Mouse (Mus musculus) embryonic facial prominence, embryonic 14.5 days (tissue): Measurements from ENCODE around the gene Kif3b. TPM values are rescaled to one million over a fixed set of nuclear protein-coding genes. Genes with fewer than 3 reads are reported as not detected.

Source experiments
- ATAC-seq: fragments of 200-750 bp; cut with Nextera tagmentation; 2 replicates; pipeline ENCODE4 v1.8.0; 2017; ENCODE audit warnings: low read depth, moderate number of reproducible peaks, moderate TSS enrichment
- DNase-seq: peaks from one replicate; pipeline ENCODE4 v3.0.0-alpha.2; 2015; ENCODE audit warnings: low spot score
- H3K27ac ChIP-seq: fragments of 300-500 bp; sonication (generic); replicated peaks from 2 replicates; pipeline ENCODE4 v1.5.1; 2014; ENCODE audit warnings: low read depth, mild to moderate bottlenecking, low read length, moderate library complexity
- H3K27me3 ChIP-seq: fragments of 300-500 bp; sonication (generic); replicated peaks from 2 replicates; pipeline ENCODE4 v1.6.1; 2014; ENCODE audit warnings: low read length; ENCODE audit not compliant: control insufficient read depth, insufficient read depth
- H3K36me3 ChIP-seq: fragments of 300-500 bp; sonication (generic); 2 replicates; pipeline ENCODE4 v1.6.1; 2014; ENCODE audit warnings: low read length, mixed read lengths; ENCODE audit not compliant: control insufficient read depth, insufficient read depth
- H3K4me1 ChIP-seq: fragments of 300-500 bp; sonication (generic); 2 replicates; pipeline ENCODE4 v1.6.1; 2014; ENCODE audit warnings: antibody characterized with exemption, low read length; ENCODE audit not compliant: control insufficient read depth, insufficient read depth
- H3K4me2 ChIP-seq: fragments of 300-500 bp; sonication (generic); 2 replicates; pipeline ENCODE4 v1.6.1; 2014; ENCODE audit warnings: low read depth, mild to moderate bottlenecking, low read length, moderate library complexity, mixed read lengths
- H3K4me3 ChIP-seq: fragments of 300-500 bp; sonication (generic); 2 replicates; pipeline ENCODE4 v1.5.1; 2014; ENCODE audit warnings: low read depth, mild to moderate bottlenecking, low read length
- H3K9ac ChIP-seq: fragments of 300-500 bp; sonication (generic); 2 replicates; pipeline ENCODE4 v1.6.1; 2014; ENCODE audit warnings: low read depth, mild to moderate bottlenecking, low read length, moderate library complexity, mixed read lengths
- H3K9me3 ChIP-seq: fragments of 300-500 bp; sonication (generic); 2 replicates; pipeline ENCODE4 v1.6.1; 2016; ENCODE audit warnings: low read length; ENCODE audit not compliant: control insufficient read depth
- WGBS: fragments of 180-500 bp; shearing (Covaris S2); extraction: QIAGEN DNeasy Blood & Tissue Kit; methylation state at CpG from one replicate; pipeline ENCODE4 v1.1.7; 2014; 5-methylcytosine and 5-hydroxymethylcytosine counted together
- polyA plus RNA-seq: library from polyadenylated mRNA; unstranded; fragments of >200 nt; fragmentation: Nextera tagmentation; extraction: Ambion mirVana; gene quantifications from 2 replicates; pipeline ENCODE4 v1.2.1, GENCODE M21; 2014

The Kif3b gene
- polyA plus RNA-seq, 1 experiment from 2014 or later = 7.6 TPM

GRCm38 (mm10) chr2:153309106-153309505 is 17.9 kb downstream of the Kif3b start:
- ATAC-seq (no peak), DNase-seq (no peak)
- H3K36me3 ChIP-seq = no peaks in the 10 kb centered on the region
- H3K27me3 ChIP-seq = no peaks in the 10 kb centered on the region
- no peak overlapping the region for H3K27ac ChIP-seq
- H3K9me3 ChIP-seq = no peaks in the 10 kb centered on the region
- H3K4me1 ChIP-seq = no peaks in the 10 kb centered on the region
- no peak overlapping the region for H3K4me2 ChIP-seq
- 61% methylated on average over 8 of the region's 8 CpGs for WGBS
- H3K9ac ChIP-seq = no peak overlapping the region
- no peak overlapping the region for H3K4me3 ChIP-seq

- no peaks in the 10 kb centered on the region for H3K27me3 ChIP-seq
- WGBS = 80% methylated on average over 6 of the region's 6 CpGs
Observed at GRCm38 (mm10) chr2:153310228-153310627, 19.0 kb downstream of the Kif3b start.

GRCm38 (mm10) chr2:153312884-153313283 is 21.7 kb downstream of the Kif3b start:
- Histone ChIP-seq H3K4me1 (no peaks in the 10 kb centered on the region), H3K9me3 (no peaks in the 10 kb centered on the region), H3K36me3 (peaks cover 19% of the 10 kb centered on the region), H3K4me3 (no peak overlapping the region), H3K27me3 (no peaks in the 10 kb centered on the region), H3K27ac (no peak overlapping the region), H3K4me2 (no peak overlapping the region), H3K9ac (no peak overlapping the region)
- ATAC-seq (no peak), DNase-seq (no peak)
- WGBS = 82% methylated on average over 9 of the region's 9 CpGs

More at GRCm38 (mm10) chr2:153310228-153310627, 19.0 kb downstream of the Kif3b start:
- no peak overlapping the region for H3K27ac ChIP-seq
- H3K4me2 ChIP-seq = no peak overlapping the region
- H3K36me3 ChIP-seq = no peaks in the 10 kb centered on the region
- H3K4me1 ChIP-seq = no peaks in the 10 kb centered on the region
- peak; percentile 45 for DNase-seq
- H3K4me3 ChIP-seq = no peak overlapping the region
- no peak overlapping the region for H3K9ac ChIP-seq
- ATAC-seq = no peak
- no peaks in the 10 kb centered on the region for H3K9me3 ChIP-seq

- Histone ChIP-seq H3K4me1 (no peaks in the 10 kb centered on the region), H3K9ac (no peak overlapping the region), H3K27me3 (no peaks in the 10 kb centered on the region), H3K9me3 (no peaks in the 10 kb centered on the region), H3K36me3 (peaks cover 53% of the 10 kb centered on the region), H3K4me3 (no peak overlapping the region), H3K27ac (no peak overlapping the region), H3K4me2 (no peak overlapping the region)
- WGBS = 92% methylated on average over 4 of the region's 4 CpGs
- ATAC-seq (no peak), DNase-seq (no peak)
Observed at GRCm38 (mm10) chr2:153318408-153318807, 27.2 kb downstream of the Kif3b start.

GRCm38 (mm10) chr2:153319036-153319643 is 27.9 kb downstream of the Kif3b start:
- no peak overlapping the region for H3K27ac ChIP-seq
- no peak overlapping the region for H3K9ac ChIP-seq
- H3K4me1 ChIP-seq = no peaks in the 10 kb centered on the region
- 75% methylated on average over 8 of the region's 8 CpGs for WGBS
- H3K36me3 ChIP-seq = peaks cover 60% of the 10 kb centered on the region
- no peak overlapping the region for H3K4me2 ChIP-seq
- no peak overlapping the region for H3K4me3 ChIP-seq
- DNase-seq = no peak
- ATAC-seq = no peak
- no peaks in the 10 kb centered on the region for H3K27me3 ChIP-seq
- H3K9me3 ChIP-seq = no peaks in the 10 kb centered on the region

- no peak overlapping the region for H3K4me3 ChIP-seq
- no peak overlapping the region for H3K9ac ChIP-seq
- peaks cover 63% of the 10 kb centered on the region for H3K36me3 ChIP-seq
- no peaks in the 10 kb centered on the region for H3K4me1 ChIP-seq
- ATAC-seq = no peak
- no peak overlapping the region for H3K4me2 ChIP-seq
- 77% methylated on average over 9 of the region's 9 CpGs for WGBS
- DNase-seq = no peak
- no peaks in the 10 kb centered on the region for H3K9me3 ChIP-seq
- H3K27ac ChIP-seq = no peak overlapping the region
- H3K27me3 ChIP-seq = no peaks in the 10 kb centered on the region
Observed at GRCm38 (mm10) chr2:153325706-153326376, 34.6 kb downstream of the Kif3b start.

- Histone ChIP-seq H3K9me3 (no peaks in the 10 kb centered on the region), H3K27me3 (no peaks in the 10 kb centered on the region), H3K9ac (no peak overlapping the region), H3K36me3 (peaks cover 36% of the 10 kb centered on the region), H3K4me3 (no peak overlapping the region), H3K27ac (no peak overlapping the region), H3K4me1 (no peaks in the 10 kb centered on the region), H3K4me2 (no peak overlapping the region)
- no peak for DNase-seq
- no peak for ATAC-seq
- WGBS = 89% methylated on average over 5 of the region's 5 CpGs
Observed at GRCm38 (mm10) chr2:153332271-153332670, 41.1 kb downstream of the Kif3b start.

- Histone ChIP-seq H3K4me2 (no peak overlapping the region), H3K4me1 (no peaks in the 10 kb centered on the region), H3K9ac (no peak overlapping the region), H3K36me3 (peaks cover 36% of the 10 kb centered on the region), H3K27me3 (no peaks in the 10 kb centered on the region), H3K9me3 (no peaks in the 10 kb centered on the region), H3K4me3 (no peak overlapping the region), H3K27ac (no peak overlapping the region)
- no peak for DNase-seq
- WGBS = 96% methylated on average over 3 of the region's 3 CpGs
- ATAC-seq = no peak
Observed at GRCm38 (mm10) chr2:153332981-153333380, 41.8 kb downstream of the Kif3b start.

- H3K4me3 ChIP-seq = no peak overlapping the region
- H3K27me3 ChIP-seq = no peaks in the 10 kb centered on the region
- DNase-seq (peak; percentile 45), ATAC-seq (no peak)
- H3K9me3 ChIP-seq = no peaks in the 10 kb centered on the region
- H3K36me3 ChIP-seq = peaks cover 36% of the 10 kb centered on the region
- H3K27ac ChIP-seq = no peak overlapping the region
- H3K4me2 ChIP-seq = no peak overlapping the region
- H3K9ac ChIP-seq = no peak overlapping the region
- WGBS = 79% methylated on average over 6 of the region's 6 CpGs
- H3K4me1 ChIP-seq = no peaks in the 10 kb centered on the region
Observed at GRCm38 (mm10) chr2:153333822-153334232, 42.6 kb downstream of the Kif3b start.
